Mouse (Mus musculus): ENCODE data around the gene Wfdc17. TPM values are rescaled to one million over a fixed set of nuclear protein-coding genes. Genes with fewer than 3 reads are reported as not detected.

Gene Wfdc17
- 38.3 TPM for polyA plus RNA-seq (2014; fragmentation: Illumina TruSeq; extraction: RNeasy Lipid Tissue Mini Kit (QIAGEN cat#74804); ENCODE audit: low read depth, low replicate concordance)

GRCm38 (mm10) chr11:83703705-83704104 lies at the start of gene Wfdc17:
Wfdc17 (plus strand) TSS chr11:83703991.

GRCm38 (mm10) chr11:83662204-83662603 lies 41.6 kb upstream of the Wfdc17 start, which contains the start of gene Ccl4:
Ccl4 (plus strand) TSS chr11:83662584.

DNA sequence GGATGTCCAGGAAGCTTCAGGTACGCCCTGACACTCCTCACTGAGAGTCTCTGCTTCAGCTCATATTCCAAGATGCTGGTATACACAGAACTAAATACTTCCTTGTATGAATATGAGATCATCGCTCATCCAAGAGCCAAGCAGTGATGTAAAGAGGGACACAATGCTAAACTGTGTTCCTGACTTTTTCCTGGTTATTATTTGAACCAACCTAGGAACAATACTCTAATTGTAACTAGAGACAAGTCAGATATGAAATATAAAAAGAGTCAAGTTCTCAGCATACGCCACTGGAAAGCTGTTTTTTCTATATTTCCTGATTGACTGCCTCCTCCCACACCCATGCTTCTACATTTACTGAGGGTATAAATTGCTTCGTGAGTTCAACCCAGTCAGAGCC lies 4.9 kb downstream of the Wfdc17 start, which contains the start of gene Wfdc18:
Gene Wfdc18 (plus strand): TSS at position 301 of the 400 bp plus-strand sequence.

DNA sequence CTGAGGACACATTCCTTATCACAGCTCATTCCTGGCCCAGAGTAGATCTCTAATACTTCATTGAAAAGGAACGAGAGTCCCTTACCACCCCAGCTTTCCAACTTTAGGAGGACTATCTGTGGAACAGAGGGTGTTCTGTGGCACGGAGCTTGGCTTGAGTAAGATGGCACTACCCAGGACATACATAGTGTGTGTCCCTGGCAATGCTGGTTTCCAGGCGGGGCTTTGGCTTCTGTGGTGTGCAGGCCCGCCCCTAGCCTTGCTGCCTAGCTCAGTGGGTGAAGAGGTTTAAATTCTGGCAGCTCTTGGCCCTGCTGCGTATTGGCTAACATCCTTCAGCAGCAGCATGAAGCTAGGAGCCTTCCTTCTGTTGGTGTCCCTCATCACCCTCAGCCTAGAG lies 42.9 kb downstream of the Wfdc17 start, which contains the start of gene Wfdc21:
Gene Wfdc21 (plus strand): TSS at position 260 of the 400 bp plus-strand sequence.

DNA sequence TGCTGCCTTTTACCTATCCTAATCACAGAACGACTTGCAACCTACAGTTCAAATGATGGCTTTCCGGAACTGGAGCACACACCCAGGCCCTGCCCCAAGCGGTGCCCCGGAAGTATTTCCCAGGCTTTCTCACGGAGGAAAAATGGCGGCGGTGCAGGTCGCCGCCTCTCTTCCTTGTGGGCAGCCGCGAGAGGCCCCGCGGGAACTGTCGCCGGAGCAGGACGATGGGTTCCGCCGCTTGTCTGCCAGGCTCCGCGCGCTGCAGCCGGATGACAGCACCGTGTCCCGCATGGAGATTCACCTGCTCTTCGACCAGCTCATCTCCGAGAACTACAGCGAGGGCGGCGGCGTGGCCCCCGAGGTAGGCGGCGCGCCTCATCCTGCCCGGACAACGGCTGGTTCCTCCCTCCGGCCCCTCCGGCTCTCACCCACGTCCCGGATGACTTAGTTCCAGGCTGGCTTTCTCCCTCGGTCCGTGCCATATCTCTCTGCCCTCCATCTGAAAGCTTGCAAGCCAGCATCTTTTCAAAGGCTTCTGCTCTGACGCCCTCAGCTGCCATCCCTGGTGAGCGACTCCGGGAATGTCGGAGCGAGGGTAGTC lies 49.9 kb downstream of the Wfdc17 start, which contains the start of gene Heatr6:
Gene Heatr6 (plus strand): TSS at position 116 of the 601 bp plus-strand sequence.

Other genes with a start within 250 kb of the Wfdc17 start
- gene Mmp28, start 240.9 kb upstream of the Wfdc17 start, polyA plus RNA-seq (2014; fragmentation: Illumina TruSeq; extraction: RNeasy Lipid Tissue Mini Kit (QIAGEN cat#74804); ENCODE audit: low read depth, low replicate concordance): 13.5 TPM
- 56.9 TPM for gene Taf15, start 230.9 kb upstream of the Wfdc17 start, polyA plus RNA-seq (2014; fragmentation: Illumina TruSeq; extraction: RNeasy Lipid Tissue Mini Kit (QIAGEN cat#74804); ENCODE audit: low read depth, low replicate concordance)
- 0.52 TPM for gene Heatr9, start 181.8 kb upstream of the Wfdc17 start, polyA plus RNA-seq (2014; fragmentation: Illumina TruSeq; extraction: RNeasy Lipid Tissue Mini Kit (QIAGEN cat#74804); ENCODE audit: low read depth, low replicate concordance)
- gene Ccl5, start 173.5 kb upstream of the Wfdc17 start, polyA plus RNA-seq (2014; fragmentation: Illumina TruSeq; extraction: RNeasy Lipid Tissue Mini Kit (QIAGEN cat#74804); ENCODE audit: low read depth, low replicate concordance): 11.4 TPM
- gene Ccl9, start 125.4 kb upstream of the Wfdc17 start, polyA plus RNA-seq (2014; fragmentation: Illumina TruSeq; extraction: RNeasy Lipid Tissue Mini Kit (QIAGEN cat#74804); ENCODE audit: low read depth, low replicate concordance): 53.5 TPM
- gene Ccl6, start 110.9 kb upstream of the Wfdc17 start, polyA plus RNA-seq (2014; fragmentation: Illumina TruSeq; extraction: RNeasy Lipid Tissue Mini Kit (QIAGEN cat#74804); ENCODE audit: low read depth, low replicate concordance): 125 TPM
- gene Rpl9-ps1, start 58.4 kb upstream of the Wfdc17 start, polyA plus RNA-seq (2014; fragmentation: Illumina TruSeq; extraction: RNeasy Lipid Tissue Mini Kit (QIAGEN cat#74804); ENCODE audit: low read depth, low replicate concordance): not detected
- gene Ccl3, start 54.6 kb upstream of the Wfdc17 start, polyA plus RNA-seq (2014; fragmentation: Illumina TruSeq; extraction: RNeasy Lipid Tissue Mini Kit (QIAGEN cat#74804); ENCODE audit: low read depth, low replicate concordance): 0.46 TPM
- gene Ccl4, start 41.4 kb upstream of the Wfdc17 start, polyA plus RNA-seq (2014; fragmentation: Illumina TruSeq; extraction: RNeasy Lipid Tissue Mini Kit (QIAGEN cat#74804); ENCODE audit: low read depth, low replicate concordance): not detected
- gene Wfdc18, start 5.0 kb downstream of the Wfdc17 start, polyA plus RNA-seq (2014; fragmentation: Illumina TruSeq; extraction: RNeasy Lipid Tissue Mini Kit (QIAGEN cat#74804); ENCODE audit: low read depth, low replicate concordance): 0.89 TPM
- 111 TPM for gene Wfdc21, start 42.9 kb downstream of the Wfdc17 start, polyA plus RNA-seq (2014; fragmentation: Illumina TruSeq; extraction: RNeasy Lipid Tissue Mini Kit (QIAGEN cat#74804); ENCODE audit: low read depth, low replicate concordance)
- gene Heatr6, start 49.7 kb downstream of the Wfdc17 start, polyA plus RNA-seq (2014; fragmentation: Illumina TruSeq; extraction: RNeasy Lipid Tissue Mini Kit (QIAGEN cat#74804); ENCODE audit: low read depth, low replicate concordance): 9.0 TPM
- gene Hnf1b, start 146.1 kb downstream of the Wfdc17 start, polyA plus RNA-seq (2014; fragmentation: Illumina TruSeq; extraction: RNeasy Lipid Tissue Mini Kit (QIAGEN cat#74804); ENCODE audit: low read depth, low replicate concordance): 28.8 TPM
- gene Ddx52, start 238.1 kb downstream of the Wfdc17 start, polyA plus RNA-seq (2014; fragmentation: Illumina TruSeq; extraction: RNeasy Lipid Tissue Mini Kit (QIAGEN cat#74804); ENCODE audit: low read depth, low replicate concordance): 21.3 TPM